Mouse (Mus musculus) ovary, postnatal 14 days (tissue): Measurements from ENCODE around the gene Fam160b1.

Source experiments
- DNase-seq: peaks from one replicate; pipeline ENCODE4 v3.0.0; 2022; ENCODE audit warnings: low spot score

The Fam160b1 gene

DNA sequence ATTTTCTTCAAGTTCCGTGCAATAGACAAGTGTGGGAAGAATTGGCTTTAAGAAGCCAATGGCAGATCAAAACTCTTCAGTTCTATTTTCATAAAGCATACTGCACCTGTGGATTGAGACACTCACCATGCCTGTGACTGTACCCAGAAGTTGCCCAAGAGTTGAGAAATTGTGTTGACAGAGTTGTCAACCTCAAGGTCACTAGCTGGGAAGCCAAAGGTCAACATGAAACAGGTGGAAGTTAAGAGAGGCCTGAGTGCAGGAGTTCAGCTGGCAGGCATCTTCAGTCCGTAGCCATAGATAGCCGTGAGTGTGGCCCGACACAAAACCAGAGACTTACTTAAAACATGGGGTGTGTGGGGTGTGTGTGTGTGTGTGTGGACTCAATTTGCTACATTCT is 6.7 kb downstream of the Fam160b1 start:
- no peak for DNase-seq

DNA sequence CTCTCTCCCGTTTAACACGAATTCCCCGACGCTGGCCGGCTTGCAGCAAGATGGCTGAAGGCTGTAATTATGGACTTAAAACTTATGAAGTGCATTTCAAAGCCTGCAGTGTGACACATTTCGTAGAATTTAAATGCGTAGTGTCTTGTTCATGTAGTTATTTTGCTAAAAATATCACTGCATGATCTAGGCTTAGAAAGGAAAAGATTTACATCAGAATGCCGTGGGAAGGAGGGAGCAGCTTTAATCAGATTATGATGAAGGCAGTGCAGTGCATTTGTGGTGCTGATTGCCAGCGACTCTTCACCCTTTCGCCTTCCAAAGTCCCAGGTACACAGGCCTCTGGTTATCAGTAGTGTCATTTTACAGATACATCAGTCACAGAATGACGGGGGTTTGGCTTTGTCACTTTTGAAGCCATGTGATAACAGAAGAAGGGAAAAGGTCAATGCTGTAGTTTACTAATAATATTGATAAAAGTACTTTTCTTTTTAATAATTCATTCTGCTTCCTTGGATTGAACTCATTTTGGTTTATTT is 7.4 kb downstream of the Fam160b1 start:
- DNase-seq, result no peak

DNA sequence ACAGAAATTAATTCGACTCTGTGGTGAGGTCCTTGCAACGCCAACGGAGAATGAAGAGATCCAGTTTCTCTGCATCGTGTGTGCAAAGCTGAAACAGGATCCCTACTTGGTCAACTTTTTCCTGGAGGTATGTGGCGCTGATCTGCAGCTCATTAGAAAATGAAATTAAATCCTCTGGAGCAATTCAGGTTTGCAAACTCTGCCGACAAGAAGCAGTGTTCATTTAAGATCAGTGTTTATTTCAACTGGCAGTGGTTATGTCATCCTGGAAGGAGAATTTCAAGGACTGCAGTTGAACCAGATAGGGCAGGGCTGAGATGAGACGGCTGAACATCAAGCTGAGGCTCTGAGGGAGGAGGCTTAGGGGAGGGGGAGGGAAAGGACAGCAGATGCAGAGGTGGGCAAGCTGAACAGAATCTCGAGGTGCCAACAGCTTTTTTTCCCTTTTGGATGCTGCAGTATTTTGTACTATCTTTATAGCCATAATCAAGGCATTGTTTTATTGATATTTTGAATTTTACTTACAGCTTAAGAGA is 12.9 kb downstream of the Fam160b1 start:
- no peak for DNase-seq

DNA sequence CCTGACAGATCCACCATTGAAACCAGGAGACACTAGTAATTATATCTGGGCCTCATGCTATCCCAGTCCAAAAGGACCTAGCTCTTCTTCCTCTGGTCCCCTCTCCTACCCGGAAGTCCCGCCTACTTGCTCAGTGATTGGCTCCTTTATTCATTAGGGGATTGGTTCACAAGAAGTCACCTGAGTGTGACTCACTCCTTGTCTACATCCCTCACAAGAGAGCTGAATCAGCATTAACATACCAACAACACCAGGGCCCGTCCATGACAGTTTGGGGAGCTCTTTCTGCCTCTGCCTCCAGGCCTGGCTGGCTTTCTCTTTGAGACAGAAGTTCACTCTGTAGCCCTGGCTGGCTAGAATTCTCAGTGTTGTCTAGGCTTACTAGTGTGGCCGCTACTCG is 14.7 kb downstream of the Fam160b1 start:
- no peak for DNase-seq

DNA sequence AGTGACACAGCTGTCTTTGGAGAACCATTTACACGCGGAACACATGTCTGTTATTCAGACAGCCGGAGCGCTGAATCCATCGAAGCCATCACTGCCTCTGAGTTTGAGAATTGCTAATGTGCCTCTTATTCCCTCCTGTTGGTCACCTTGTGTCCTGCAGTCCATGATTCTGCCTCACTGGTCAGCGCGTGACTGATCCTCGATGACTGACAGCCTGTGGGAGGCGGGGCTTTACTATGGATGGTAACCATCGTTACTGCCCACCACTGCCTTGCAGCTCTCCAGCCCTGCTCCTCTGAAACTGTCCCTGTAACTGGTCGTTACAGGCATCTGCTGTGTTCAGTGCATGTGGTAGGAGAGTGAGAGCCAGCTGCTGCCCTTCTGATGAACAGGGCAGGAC is 15.3 kb downstream of the Fam160b1 start:
- DNase-seq, result no peak

DNA sequence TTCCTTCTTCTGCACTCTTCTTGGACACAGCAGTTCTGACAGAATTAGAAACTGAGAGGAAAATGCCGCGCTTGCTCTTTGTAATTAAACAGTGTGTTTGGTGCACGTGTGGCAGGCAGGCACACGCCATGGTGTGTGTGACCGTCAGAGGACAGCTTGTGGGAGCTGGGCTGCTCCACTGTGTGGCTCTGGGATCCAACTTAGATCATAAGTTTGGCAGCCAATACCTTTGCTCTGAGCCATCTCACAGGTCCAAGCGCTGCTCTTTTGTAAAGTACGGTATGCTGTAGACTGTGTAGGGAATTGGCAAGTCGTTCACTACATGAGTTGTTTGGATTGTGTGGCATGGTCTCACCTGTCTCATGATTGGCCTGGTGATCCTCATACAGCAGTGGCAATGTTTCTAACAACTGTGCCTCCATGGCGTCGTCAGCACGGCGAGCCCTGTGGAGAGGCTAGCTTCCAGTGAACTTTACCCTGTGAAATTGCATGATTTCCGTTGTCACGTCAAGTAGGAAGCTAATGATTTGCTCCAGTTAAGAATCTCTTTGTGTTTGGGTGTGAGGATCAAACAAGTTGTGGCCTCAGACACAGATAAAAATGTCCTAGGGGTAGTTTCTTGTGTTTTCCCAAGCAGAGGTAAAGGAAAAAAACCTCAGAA is 16.7 kb downstream of the Fam160b1 start:
- no peak for DNase-seq

DNA sequence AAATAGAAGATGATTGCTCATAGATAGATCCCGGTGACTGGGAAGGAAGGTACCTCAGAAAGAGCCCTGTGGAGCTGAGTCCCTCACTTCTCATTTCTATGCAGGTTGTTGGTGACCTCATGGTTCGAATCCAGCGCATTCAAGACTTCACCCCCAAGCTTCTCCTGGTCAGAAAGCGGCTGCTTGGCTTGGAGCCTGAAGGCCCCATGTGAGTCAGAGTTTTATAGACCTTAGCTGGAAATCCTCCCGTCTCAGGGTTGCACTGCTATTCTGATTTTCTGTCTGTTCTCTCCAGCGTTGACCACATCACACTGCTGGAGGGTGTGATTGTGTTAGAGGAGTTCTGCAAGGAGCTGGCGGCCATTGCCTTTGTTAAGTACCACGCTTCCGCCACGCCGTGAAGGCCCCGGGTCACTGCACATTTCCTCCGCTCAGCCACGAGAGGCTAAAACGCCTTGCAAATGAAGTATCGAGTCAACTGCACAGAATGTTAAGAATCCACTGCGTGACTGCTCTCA is 25.8 kb downstream of the Fam160b1 start:
- DNase-seq, result no peak

DNA sequence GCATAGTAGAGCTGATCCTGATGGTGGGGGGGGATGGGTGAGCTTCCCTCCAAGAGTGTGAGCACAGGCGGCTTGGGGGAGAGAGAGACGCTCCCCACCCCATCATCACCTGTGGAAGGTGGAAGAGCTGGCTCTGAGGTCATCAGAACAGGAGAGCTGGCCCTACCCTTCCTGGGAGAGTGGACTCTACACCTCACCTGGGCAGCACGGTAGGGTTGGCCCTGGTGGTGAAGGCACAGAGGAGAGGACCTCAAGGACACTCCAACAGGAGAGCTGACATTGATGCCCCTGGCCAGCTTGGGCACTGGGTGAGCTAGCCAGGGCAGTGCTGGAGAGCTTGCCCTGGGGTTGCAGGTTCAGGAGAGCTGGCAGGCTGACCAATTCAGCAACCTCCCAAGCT is 31.1 kb downstream of the Fam160b1 start:
- no peak for DNase-seq

DNA sequence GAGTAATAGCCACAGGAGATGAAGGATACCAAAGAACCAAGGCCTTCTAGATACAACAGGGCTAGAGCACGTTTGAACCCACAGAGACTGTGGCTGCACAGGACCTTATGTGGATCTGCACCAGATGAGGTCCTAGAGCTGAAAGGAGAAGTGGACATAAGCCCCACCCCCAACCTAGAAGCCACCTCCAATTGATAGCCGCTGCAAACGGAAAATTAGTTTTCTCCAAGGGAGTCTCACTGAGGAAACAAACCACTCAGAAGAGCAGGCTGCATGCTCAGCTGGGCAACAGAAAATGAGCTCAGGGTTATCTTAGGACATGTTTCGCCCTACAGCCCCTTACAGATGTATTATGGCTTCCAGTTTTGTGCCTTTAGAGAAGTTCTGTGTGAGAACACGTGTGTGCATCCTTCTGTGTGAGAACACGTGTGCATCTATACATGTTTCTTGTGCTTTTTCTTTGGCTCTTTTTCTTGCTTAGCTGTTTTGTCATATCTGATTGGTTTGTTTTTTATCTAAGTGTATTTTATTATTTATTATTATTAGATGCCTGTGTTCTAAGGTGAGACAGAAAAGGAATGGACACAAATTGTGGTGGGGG is 33.0 kb downstream of the Fam160b1 start:
- DNase-seq, result no peak

DNA sequence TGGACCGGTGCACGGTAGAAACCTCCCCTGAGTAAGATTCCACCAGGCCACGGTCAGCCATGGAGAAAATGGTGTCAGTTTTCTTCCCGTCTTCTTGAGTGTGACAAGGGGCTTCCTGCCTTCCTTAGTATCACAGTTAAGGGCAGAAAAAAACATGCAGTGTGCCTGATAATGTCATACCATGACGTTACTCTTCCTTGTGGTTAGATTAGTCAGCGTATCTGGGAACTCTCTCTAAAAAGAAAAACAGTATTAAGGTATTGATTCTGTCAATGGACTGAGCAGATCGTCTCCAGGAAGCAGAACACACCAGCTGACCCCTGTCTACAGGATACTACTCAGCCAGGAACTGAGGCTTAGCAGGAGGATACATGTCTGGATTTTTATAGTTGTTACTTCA is 36.1 kb downstream of the Fam160b1 start:
- no peak for DNase-seq

DNA sequence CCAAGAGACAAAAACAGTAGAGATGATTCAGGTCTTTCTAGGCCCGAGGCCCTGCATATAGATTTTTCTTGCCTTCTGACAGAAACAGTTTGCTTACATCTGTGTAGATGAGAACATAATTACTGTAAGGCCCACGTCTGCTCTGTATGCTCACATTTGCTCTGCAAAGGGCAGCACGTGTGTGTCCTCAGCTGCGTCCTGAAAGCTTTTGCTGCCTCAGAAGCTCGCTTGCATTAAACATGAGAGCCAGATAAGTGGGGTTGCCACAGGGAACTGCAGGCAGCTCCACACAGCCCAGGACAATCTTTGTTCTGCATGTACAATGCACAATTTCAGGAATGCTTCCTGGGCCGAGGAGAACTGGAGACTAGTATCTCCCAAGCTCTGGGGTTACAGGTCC is 41.9 kb downstream of the Fam160b1 start:
- DNase-seq, result no peak

DNA sequence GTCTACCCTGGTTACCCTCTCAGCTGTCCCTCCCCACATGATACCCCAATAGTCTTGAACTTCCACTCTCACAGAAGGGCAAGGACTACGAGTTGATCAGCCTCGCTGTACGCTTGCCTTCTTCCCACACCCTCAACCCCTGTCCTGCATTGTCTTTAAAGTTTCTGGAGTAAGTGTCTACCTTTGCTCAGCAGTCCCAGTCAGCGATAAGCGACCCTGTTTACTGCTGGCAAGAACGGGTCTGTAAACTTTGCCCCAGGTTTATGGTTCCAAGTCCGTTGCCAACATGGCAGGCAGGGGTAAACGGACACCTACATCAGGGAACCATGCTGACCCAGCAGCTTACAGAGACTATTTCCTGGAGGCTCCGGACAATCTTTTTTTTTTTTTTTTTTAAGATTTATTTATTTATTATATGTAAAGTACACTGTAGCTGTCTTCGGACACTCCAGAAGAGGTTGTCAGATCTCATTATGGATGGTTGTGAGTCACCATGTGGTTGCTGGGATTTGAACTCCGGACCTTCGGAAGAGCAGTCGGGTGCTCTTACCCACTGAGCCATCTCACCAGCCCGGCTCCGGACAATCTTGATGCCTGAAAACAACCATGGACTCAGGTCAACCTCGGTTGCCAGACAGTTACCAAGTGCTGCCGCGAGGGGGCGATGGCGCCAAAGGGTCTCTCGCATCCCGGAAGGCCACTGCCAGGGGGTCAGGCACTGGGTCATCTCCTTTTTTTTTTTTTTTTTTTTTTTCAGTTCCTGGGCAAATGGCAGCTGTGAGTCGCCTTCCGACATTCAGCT is 43.4 kb downstream of the Fam160b1 start:
- DNase-seq, result peak; percentile 89

DNA sequence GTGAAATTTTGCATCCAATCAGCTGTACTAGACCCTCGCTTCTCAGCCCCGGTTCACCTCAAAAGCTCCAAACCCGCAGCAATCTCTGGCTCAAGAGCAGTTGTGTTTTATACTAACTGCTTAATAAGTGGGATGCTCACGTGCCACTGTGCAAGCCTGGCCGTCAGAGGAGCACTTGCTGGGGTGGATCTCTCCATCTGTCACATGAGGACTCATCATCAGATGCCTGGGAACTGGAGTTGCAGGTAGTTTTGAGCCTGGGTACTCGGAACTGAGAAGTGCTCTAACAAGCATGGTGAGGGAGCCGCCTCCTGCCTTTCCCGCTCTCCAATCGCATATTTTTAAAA is 44.0 kb downstream of the Fam160b1 start:
- no peak for DNase-seq

DNA sequence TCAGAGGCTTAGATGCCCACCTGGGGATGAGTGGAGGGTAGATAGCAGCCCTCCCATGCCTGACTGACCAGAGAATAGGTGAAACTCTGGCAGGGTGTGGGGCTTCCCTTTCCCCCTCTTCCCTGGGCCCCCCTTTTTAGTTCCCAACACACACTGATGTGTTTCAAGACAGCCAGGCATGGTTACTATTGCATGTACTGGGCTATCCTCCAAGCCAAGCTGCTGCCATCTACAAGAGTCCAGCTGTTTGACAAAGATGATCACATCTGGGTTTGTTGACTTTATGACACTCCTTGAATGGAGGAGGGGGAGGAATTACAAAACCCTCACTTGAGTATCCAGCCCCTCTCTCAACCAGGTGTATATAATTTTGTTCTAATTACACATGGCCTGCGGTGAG is 47.5 kb downstream of the Fam160b1 start:
- DNase-seq, result no peak

DNA sequence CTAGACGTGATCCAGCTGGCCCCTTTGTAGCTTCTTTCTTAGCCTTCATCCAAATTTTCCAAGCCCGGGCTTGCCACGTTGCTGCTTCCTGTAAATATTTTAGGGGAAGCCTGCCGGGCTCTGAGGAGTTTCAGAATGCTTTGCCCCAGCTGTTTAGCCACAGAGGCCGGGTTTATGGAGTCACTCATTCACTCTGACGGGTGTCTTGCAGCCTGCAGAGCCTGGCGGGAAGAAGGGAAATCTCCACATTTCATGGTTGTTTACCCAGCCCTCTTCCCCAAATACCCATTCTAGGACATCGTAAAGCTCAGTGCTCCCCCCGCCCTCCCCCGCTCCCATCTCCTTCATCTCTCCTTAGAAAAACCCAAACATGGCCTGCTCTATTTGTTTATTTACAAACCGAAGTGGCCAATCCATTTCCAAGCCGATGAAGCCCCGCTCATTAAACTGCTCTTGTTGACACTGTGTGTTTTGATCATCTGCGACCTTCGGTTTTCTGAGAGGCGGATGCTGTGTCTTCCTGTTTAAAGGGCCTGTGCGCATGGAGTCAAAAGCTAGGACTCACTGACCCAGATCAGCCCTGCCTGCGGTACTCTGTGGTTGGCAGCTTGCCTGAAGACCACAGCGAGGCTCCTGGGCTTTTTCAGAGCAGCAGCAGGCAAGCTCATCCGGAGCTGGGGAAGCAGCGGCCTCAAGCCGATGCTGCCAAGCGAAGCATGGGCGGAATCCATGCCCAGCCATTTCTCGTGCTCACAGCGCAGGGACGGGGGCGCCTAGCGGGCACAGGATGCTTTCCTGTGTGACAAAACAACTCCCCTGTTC is 51.1 kb downstream of the Fam160b1 start:
- DNase-seq, result peak; percentile 60

DNA sequence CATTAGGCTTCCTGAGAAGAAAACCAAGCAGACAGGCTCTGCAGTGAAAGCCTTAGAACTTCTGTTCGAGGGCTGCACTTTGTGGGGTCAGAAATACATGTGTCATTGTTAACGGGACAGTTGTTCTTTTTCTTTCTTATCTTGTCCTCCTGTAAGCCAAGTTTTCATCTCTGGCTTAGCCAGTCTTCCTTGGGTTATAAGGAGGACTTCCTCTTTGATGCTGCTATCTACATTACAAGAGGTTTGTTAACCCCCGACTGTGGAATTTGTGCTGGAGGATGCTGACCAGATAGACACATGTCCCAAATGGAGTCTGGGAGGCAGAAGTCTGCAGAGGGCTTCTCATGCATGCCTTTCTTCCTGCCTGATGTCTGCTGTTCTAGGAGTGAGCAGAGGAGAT is 52.7 kb downstream of the Fam160b1 start:
- no peak for DNase-seq

DNA sequence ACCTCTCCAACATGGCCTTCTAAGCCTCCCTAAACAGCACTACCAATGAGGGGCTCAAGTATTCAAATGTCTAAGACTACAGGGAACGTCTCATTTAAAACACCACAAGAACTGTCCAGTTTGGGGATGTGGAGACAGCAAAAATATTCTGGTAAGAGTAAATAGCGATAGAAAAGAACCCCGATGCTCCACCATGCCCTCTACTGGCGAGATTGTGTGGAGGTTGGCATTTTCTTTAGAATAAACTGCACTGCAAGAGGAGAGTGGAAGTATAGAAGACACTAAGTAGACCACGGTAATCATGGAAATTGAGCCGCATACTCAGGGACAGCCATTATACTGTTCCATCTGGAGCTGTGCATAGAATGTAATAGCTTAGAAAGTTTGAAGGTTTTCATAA is 53.4 kb downstream of the Fam160b1 start:
- no peak for DNase-seq

DNA sequence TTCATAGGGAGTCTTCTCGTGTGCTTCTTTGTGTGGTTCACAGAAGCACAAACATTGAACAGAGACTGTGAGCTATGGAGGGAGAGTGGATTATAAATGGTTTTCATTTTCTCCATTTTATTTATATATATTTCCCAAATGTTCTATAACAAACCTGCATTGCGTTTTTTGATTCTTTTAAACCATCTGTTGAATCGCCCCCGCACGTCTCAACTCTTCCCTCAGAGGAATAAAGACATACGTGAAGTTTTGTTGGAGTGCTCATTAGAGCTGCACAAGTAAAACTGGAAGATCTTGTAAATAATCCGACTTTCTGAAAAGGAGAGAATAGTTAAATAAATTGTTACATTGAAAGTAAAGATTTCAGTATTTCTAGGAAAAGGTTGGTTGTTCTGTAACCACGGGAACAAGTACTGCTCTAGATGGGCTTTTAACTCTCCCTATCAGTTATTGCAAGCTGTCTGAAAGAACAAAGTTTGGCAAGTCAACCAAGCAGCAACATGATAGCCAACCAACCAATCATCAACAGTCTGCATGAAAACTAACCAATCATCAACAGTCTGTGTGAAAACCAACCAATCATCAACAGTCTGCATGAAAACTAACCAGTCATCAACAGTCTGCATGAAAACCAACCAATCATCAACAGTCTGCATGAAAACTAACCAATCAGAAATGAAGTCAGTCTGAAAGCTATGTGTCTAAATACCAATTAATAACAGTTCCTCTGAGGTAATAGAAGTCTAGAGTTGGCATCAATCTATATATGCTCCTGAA is 54.7 kb downstream of the Fam160b1 start:
- no peak for DNase-seq

DNA sequence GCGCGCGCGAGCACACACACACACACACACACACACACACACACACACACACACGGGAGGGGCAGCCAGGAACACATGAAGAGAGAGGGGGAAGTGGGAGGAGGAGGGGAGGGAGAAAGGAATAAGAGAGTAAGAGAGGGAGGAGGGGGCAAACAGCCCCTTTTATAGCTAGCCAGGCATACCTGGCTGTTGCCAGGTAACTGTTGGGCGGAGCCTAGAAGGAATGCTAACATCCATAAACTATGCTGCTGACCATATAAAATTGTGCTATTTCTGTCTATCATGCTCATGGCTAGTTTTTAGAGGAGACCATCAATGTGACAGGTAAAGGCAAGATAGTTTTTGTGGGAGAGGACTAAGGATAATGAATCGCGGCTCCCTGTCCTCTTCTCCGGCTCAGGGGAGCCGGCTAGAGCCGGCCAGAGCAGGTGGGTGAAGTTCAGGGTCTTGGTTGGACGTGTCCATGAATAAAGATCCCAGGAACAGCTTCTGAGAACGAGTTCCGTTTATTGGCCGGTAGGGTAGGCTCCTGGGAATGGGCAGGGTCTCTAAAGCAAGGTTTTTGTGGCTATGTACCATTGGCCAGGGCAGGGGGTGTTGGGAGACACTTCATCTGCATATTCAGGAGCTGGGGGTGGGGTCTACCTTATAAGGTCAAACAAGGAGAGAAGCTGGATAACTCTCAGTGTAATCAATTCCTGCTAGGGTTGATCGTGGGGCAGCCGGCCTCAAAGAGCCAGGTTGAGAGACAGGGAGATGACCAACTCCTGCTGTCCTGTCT is 57.5 kb downstream of the Fam160b1 start:
- DNase-seq, result no peak

DNA sequence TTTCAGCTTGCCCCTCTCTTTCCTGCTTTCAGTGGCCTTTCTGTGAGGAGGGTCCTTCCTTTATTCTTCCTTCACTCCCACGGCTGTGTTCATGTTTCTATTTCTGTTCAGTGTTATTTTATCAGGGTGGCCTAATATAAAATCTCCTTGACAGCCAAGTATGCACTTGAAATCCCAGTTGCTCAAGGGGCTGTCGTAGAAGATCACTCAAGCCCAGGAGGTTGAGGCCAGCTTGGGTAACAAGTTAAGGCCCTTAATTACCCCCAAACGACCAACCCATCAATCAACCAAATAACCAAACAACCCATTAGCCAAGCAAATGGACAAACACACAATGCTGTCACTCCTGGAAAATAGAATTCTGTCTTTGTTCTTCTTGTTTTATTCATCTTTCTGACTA is 62.9 kb downstream of the Fam160b1 start:
- DNase-seq, result no peak
